Mouse (Mus musculus): ENCODE measurements around the gene Pth2. TPM values are rescaled to one million over a fixed set of nuclear protein-coding genes. Genes with fewer than 3 reads are reported as not detected.

The Pth2 gene
- polyA plus RNA-seq, 1 experiment = not detected

DNA sequence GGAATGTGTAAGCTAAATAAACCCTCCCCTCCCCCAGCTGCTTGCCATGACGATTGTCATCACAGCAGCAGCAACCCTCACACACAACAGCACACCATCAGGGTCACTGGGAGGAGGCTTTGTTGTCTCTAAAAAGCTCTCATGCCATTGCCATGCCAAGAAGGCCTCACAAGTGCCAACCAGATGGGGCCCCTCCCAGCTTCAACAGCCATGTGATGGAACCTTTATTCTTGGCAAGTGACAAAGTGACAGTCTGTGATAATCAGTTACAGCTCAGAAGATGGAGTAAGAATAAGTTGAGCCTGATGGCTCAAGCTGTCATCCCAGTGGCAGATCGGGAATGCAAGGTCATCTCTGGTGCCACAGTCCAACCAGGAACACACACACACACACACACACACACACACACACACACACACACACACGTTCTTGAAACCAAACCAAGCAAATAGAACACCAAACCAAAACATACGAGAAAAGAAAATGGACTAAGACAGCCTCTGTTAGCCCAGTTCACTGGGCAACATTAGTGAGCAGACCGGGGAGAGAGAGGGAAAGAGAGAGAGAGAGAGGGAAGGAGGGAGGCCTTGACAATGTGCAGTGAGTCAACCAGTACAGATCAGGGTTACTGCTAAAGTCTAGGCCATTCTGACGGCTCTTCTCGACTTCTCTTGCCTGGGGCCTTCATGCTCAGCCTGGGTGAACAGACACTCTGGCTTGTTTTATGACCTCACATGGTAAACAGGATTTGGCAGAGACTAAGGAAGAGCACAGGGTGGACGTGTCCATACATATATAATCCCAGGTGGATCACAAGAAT, 40.7 kb upstream of the Pth2 start:
- TF ChIP-seq TAL1 (IDR thresholded peaks at IDR 0.05; ENCODE audit: low read length) = no peak
- no peak for TF ChIP-seq GATA1 (IDR thresholded peaks at IDR 0.05; ENCODE audit: low read length)
- H3K4me1 ChIP-seq (ENCODE audit: control insufficient read depth) = peaks cover 45% of the 10 kb centered on the region
- H3K4me3 ChIP-seq (replicated peaks) = no peak overlapping the region
- H3K27me3 ChIP-seq (ENCODE audit: control insufficient read depth) = no peaks in the 10 kb centered on the region
- peaks cover 37% of the 10 kb centered on the region for H3K36me3 ChIP-seq (ENCODE audit: control insufficient read depth)
- H3K9me3 ChIP-seq (ENCODE audit: control insufficient read depth, low read length) = no peaks in the 10 kb centered on the region

- no peaks in the 10 kb centered on the region for H3K9me3 ChIP-seq (ENCODE audit: control insufficient read depth, low read length)
- H3K4me3 ChIP-seq (replicated peaks) = no peak overlapping the region
- peaks cover 33% of the 10 kb centered on the region for H3K4me1 ChIP-seq (ENCODE audit: control insufficient read depth)
- H3K27me3 ChIP-seq (ENCODE audit: control insufficient read depth) = no peaks in the 10 kb centered on the region
- TF ChIP-seq TAL1 (IDR thresholded peaks at IDR 0.05; ENCODE audit: low read length) (no peak), GATA1 (IDR thresholded peaks at IDR 0.05; ENCODE audit: low read length) (no peak)
- H3K36me3 ChIP-seq (ENCODE audit: control insufficient read depth) = peaks cover 48% of the 10 kb centered on the region
Observed at GRCm38 (mm10) chr7:45141319-45141718, 39.5 kb upstream of the Pth2 start.

GRCm38 (mm10) chr7:45141914-45142313, 38.9 kb upstream of the Pth2 start:
- Histone ChIP-seq H3K4me3 (replicated peaks) (no peak overlapping the region), H3K36me3 (ENCODE audit: control insufficient read depth) (peaks cover 54% of the 10 kb centered on the region), H3K9me3 (ENCODE audit: control insufficient read depth, low read length) (no peaks in the 10 kb centered on the region), H3K4me1 (ENCODE audit: control insufficient read depth) (peaks cover 27% of the 10 kb centered on the region), H3K27me3 (ENCODE audit: control insufficient read depth) (no peaks in the 10 kb centered on the region)
- TF ChIP-seq GATA1 (IDR thresholded peaks at IDR 0.05; ENCODE audit: low read length) = no peak
- TF ChIP-seq TAL1 (IDR thresholded peaks at IDR 0.05; ENCODE audit: low read length) = no peak

DNA sequence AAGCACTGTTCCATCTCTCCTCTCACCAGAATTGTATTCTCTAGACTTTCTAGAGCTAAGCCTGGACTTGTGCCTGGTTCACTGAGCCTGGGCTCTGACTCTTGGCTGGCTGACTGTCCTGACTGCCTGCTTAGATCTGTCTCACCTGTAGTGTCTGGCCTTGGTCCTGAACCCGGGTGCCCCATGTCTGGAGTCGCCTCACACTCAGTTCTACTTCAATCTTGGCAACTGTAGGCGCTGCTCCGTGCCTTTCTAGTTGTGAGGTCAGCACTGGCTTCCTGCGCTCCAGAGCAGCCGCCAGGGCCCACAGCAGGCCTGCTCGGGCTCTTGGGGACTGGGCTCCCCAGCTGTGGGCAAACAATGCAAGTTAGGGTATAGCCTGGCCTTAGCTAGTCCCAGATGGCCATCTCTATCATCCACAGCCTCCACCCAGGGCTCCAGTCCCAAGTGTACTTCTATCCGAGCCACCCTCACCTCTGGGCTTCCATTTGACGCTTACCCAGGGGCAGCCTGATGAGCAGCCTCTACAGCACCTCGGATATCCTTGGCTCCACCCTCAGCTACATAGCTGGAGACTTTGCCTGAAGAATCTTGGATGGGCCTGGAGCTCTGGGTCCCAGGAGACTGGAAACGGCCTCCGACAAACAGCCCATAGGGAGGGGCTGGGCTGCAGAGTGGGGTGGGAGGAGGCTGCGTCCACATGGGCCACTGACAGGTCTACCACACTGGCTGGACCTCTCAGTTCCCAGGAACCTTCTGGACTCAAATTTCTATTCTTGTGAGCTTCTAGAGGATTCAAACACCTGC, 36.2 kb upstream of the Pth2 start:
- H3K4me1 ChIP-seq (ENCODE audit: control insufficient read depth) = peaks cover 3% of the 10 kb centered on the region
- H3K27me3 ChIP-seq (ENCODE audit: control insufficient read depth) = no peaks in the 10 kb centered on the region
- H3K36me3 ChIP-seq (ENCODE audit: control insufficient read depth) = peaks cover 72% of the 10 kb centered on the region
- no peak for TF ChIP-seq TAL1 (IDR thresholded peaks at IDR 0.05; ENCODE audit: low read length)
- TF ChIP-seq GATA1 (IDR thresholded peaks at IDR 0.05; ENCODE audit: low read length) = no peak
- H3K9me3 ChIP-seq (ENCODE audit: control insufficient read depth, low read length) = no peaks in the 10 kb centered on the region
- H3K4me3 ChIP-seq (replicated peaks) = no peak overlapping the region

DNA sequence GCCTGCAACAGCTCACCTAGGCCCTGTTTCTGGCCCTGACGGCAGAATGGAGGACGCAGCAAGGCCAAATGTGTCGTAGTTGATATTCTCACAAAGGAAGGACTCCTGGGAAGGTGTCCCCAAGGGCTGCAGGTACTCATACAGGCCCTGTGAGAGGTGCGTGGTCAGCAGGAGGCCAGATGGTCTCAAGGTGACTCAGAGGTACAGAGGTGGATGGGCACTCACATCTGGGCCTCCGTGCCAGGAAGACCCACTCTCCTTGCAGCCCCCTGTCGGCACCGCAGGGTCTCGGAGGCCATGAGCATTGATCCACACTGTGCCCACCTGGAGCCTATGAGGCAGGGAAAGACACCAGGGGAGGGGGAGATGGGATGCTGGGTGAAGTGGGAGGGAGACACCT, 35.3 kb upstream of the Pth2 start:
- Histone ChIP-seq H3K36me3 (ENCODE audit: control insufficient read depth) (peaks cover 72% of the 10 kb centered on the region), H3K4me3 (replicated peaks) (no peak overlapping the region), H3K4me1 (ENCODE audit: control insufficient read depth) (peaks cover under 1% of the 10 kb centered on the region), H3K27me3 (ENCODE audit: control insufficient read depth) (no peaks in the 10 kb centered on the region), H3K9me3 (ENCODE audit: control insufficient read depth, low read length) (no peaks in the 10 kb centered on the region)
- TF ChIP-seq GATA1 (IDR thresholded peaks at IDR 0.05; ENCODE audit: low read length) = no peak
- TF ChIP-seq TAL1 (IDR thresholded peaks at IDR 0.05; ENCODE audit: low read length) = no peak

GRCm38 (mm10) chr7:45147267-45147666, 33.5 kb upstream of the Pth2 start:
- no peak for TF ChIP-seq GATA1 (IDR thresholded peaks at IDR 0.05; ENCODE audit: low read length)
- no peak for TF ChIP-seq TAL1 (IDR thresholded peaks at IDR 0.05; ENCODE audit: low read length)
- Histone ChIP-seq H3K36me3 (ENCODE audit: control insufficient read depth) (peaks cover 63% of the 10 kb centered on the region), H3K9me3 (ENCODE audit: control insufficient read depth, low read length) (no peaks in the 10 kb centered on the region), H3K4me1 (ENCODE audit: control insufficient read depth) (peaks cover 7% of the 10 kb centered on the region), H3K4me3 (replicated peaks) (no peak overlapping the region), H3K27me3 (ENCODE audit: control insufficient read depth) (no peaks in the 10 kb centered on the region)

- no peak for TF ChIP-seq GATA1 (IDR thresholded peaks at IDR 0.05; ENCODE audit: low read length)
- TF ChIP-seq TAL1 (IDR thresholded peaks at IDR 0.05; ENCODE audit: low read length) = no peak
- H3K36me3 ChIP-seq (ENCODE audit: control insufficient read depth) = peaks cover 57% of the 10 kb centered on the region
- H3K27me3 ChIP-seq (ENCODE audit: control insufficient read depth) = no peaks in the 10 kb centered on the region
- peaks cover 7% of the 10 kb centered on the region for H3K4me1 ChIP-seq (ENCODE audit: control insufficient read depth)
- H3K9me3 ChIP-seq (ENCODE audit: control insufficient read depth, low read length) = no peaks in the 10 kb centered on the region
- H3K4me3 ChIP-seq (replicated peaks) = no peak overlapping the region
Observed at GRCm38 (mm10) chr7:45147899-45148298, 32.9 kb upstream of the Pth2 start.

DNA sequence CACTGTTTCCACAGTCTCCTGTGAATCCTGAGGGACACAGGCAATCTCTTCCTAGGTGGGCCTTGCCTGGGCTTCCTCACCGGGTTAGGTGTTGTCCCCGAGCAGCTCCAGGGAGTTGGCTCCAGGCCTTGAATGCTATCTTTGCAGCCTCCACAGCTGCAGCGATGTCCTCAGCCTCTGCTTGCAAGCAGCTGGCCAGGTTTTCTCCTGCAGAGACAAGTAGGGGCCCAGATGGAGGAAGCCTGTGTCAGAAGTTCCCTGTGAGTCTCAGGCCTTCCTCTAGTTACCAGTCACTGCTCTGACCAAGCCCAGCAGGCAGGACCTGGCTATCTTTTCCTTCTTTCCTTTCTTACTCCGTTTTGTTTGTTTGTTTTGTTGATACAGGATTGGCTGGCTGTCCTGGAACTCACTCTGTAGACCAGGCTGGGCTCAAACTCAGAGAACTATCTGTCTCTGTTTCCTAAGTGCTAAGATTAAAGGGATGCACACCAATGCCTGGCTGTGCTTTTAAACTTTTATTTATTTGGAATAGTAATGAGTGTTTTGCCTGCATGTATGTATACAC, 32.2 kb upstream of the Pth2 start:
- no peak for TF ChIP-seq GATA1 (IDR thresholded peaks at IDR 0.05; ENCODE audit: low read length)
- TF ChIP-seq TAL1 (IDR thresholded peaks at IDR 0.05; ENCODE audit: low read length) = no peak
- Histone ChIP-seq H3K9me3 (ENCODE audit: control insufficient read depth, low read length) (no peaks in the 10 kb centered on the region), H3K4me3 (replicated peaks) (no peak overlapping the region), H3K27me3 (ENCODE audit: control insufficient read depth) (no peaks in the 10 kb centered on the region), H3K36me3 (ENCODE audit: control insufficient read depth) (peaks cover 50% of the 10 kb centered on the region), H3K4me1 (ENCODE audit: control insufficient read depth) (peaks cover 12% of the 10 kb centered on the region)

DNA sequence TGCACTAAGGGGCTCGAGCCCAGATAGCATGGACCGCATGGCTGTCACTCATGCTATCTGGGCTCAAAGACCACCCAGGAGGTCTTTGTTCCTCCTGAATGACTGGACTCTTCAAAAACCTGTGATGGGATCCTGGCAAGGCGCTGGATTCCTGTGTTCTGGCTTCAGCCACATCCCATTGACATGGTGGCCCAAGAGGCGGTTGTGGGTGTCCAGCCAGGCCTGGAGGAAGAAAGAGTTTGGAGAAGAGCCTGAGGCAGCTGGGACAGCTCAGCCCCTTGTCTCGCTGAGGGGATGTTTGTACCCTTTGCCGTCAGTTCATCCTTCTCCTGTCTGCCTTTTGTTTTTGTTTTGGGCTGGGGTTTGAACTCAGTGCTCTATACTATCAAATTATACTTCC, 31.2 kb upstream of the Pth2 start:
- no peak overlapping the region for H3K4me3 ChIP-seq (replicated peaks)
- TF ChIP-seq TAL1 (IDR thresholded peaks at IDR 0.05; ENCODE audit: low read length) (no peak), GATA1 (IDR thresholded peaks at IDR 0.05; ENCODE audit: low read length) (no peak)
- H3K4me1 ChIP-seq (ENCODE audit: control insufficient read depth) = peaks cover 15% of the 10 kb centered on the region
- no peaks in the 10 kb centered on the region for H3K9me3 ChIP-seq (ENCODE audit: control insufficient read depth, low read length)
- peaks cover 41% of the 10 kb centered on the region for H3K36me3 ChIP-seq (ENCODE audit: control insufficient read depth)
- no peaks in the 10 kb centered on the region for H3K27me3 ChIP-seq (ENCODE audit: control insufficient read depth)
